Mouse (Mus musculus) liver, embryonic 14.5 days (tissue): ENCODE measurements at regions not wholly inside any gene's neighbourhood (a gene's known extent, or its start where the extent isn't known, plus 50 kb on each side); places are given as distances from the start of the nearest gene placed in this dataset.

Source experiments
- CTCF ChIP-seq: IDR thresholded peaks from 2 replicates; pipeline ENCODE4 v1.5.1; 2016; ENCODE audit warnings: antibody characterized with exemption, low read depth, control low read depth
- EP300 ChIP-seq: IDR thresholded peaks from 2 replicates; pipeline ENCODE4 v1.6.1; 2016; ENCODE audit warnings: antibody characterized with exemption, low read depth

GRCm38 (mm10) chr5:50733711-50734110 lies 674.9 kb upstream of the Adgra3 start:
- no peak for TF ChIP-seq CTCF
- no peak for TF ChIP-seq EP300
